Mouse (Mus musculus) intestine, postnatal 0 days (tissue): ENCODE data around the gene Endou. TPM values are rescaled to one million over a fixed set of nuclear protein-coding genes. Genes with fewer than 3 reads are reported as not detected.

Experiments used
- ATAC-seq: fragments of 200-750 bp; cut with Nextera tagmentation; 2 replicates; pipeline ENCODE4 v1.8.0; 2017; ENCODE audit warnings: mild to moderate bottlenecking, moderate TSS enrichment, moderate library complexity
- H3K27ac ChIP-seq: fragments of 300-500 bp; sonication (generic); 2 replicates; pipeline ENCODE4 v1.5.1; 2014; ENCODE audit warnings: mild to moderate bottlenecking, low read depth, low read length, moderate library complexity
- H3K27me3 ChIP-seq: fragments of 300-500 bp; sonication (generic); replicated peaks from 2 replicates; pipeline ENCODE4 v1.6.1; 2014; ENCODE audit warnings: low read length, mixed read lengths; ENCODE audit not compliant: control insufficient read depth, insufficient read depth
- H3K36me3 ChIP-seq: fragments of 300-500 bp; sonication (generic); 2 replicates; pipeline ENCODE4 v1.6.1; 2014; ENCODE audit warnings: mild to moderate bottlenecking, moderate library complexity; ENCODE audit not compliant: control insufficient read depth, insufficient read depth
- H3K4me1 ChIP-seq: fragments of 300-500 bp; sonication (generic); replicated peaks from 2 replicates; pipeline ENCODE4 v1.6.1; 2014; ENCODE audit warnings: antibody characterized with exemption, low read length, mixed read lengths; ENCODE audit not compliant: control insufficient read depth, insufficient read depth
- H3K4me2 ChIP-seq: fragments of 300-500 bp; sonication (generic); replicated peaks from 2 replicates; pipeline ENCODE4 v1.6.1; 2014; ENCODE audit warnings: low read depth, mild to moderate bottlenecking, moderate library complexity
- H3K4me3 ChIP-seq: fragments of 300-500 bp; sonication (generic); 2 replicates; pipeline ENCODE4 v1.5.1; 2014; ENCODE audit warnings: low read depth, low read length
- H3K9ac ChIP-seq: fragments of 300-500 bp; sonication (generic); 2 replicates; pipeline ENCODE4 v1.6.1; 2014; ENCODE audit warnings: mild to moderate bottlenecking, low read depth, low read length
- H3K9me3 ChIP-seq: fragments of 300-500 bp; sonication (generic); 2 replicates; pipeline ENCODE4 v1.6.1; 2016; ENCODE audit warnings: mixed run types; ENCODE audit not compliant: control insufficient read depth
- CTCF ChIP-seq: sonication (generic); IDR thresholded peaks from 2 replicates; pipeline ENCODE4 v1.5.1; 2016; ENCODE audit warnings: low read depth, mild to moderate bottlenecking, control low read depth, antibody characterized with exemption, moderate library complexity
- WGBS: fragments of 180-500 bp; shearing (Covaris S2); extraction: QIAGEN DNeasy Blood & Tissue Kit; methylation state at CpG from one replicate; pipeline ENCODE4 v1.1.7; 2014; 5-methylcytosine and 5-hydroxymethylcytosine counted together
- polyA plus RNA-seq: library from polyadenylated mRNA; unstranded; fragments of >200 nt; fragmentation: Nextera tagmentation; extraction: Ambion mirVana; gene quantifications from 2 replicates; pipeline ENCODE4 v1.2.1, GENCODE M21; 2015

Gene Endou
- polyA plus RNA-seq, 1 experiment from 2014 or later: 0.40 TPM

- Histone ChIP-seq H3K9me3 (no peaks in the 10 kb centered on the region), H3K36me3 (no peaks in the 10 kb centered on the region), H3K4me2 (no peak overlapping the region), H3K4me3 (no peak overlapping the region), H3K27ac (no peak overlapping the region), H3K4me1 (no peaks in the 10 kb centered on the region), H3K9ac (no peak overlapping the region), H3K27me3 (no peaks in the 10 kb centered on the region)
- 95% methylated on average over 1 of the region's 1 CpGs for WGBS
- no peak for TF ChIP-seq CTCF
- no peak for ATAC-seq
Measured at GRCm38 (mm10) chr15:97715734-97716133, 15.4 kb downstream of the Endou start.

GRCm38 (mm10) chr15:97715083-97715482 lies 16.1 kb downstream of the Endou start:
- Histone ChIP-seq H3K9me3 (no peaks in the 10 kb centered on the region), H3K4me1 (no peaks in the 10 kb centered on the region), H3K27ac (no peak overlapping the region), H3K4me3 (no peak overlapping the region), H3K36me3 (no peaks in the 10 kb centered on the region), H3K9ac (no peak overlapping the region), H3K27me3 (no peaks in the 10 kb centered on the region), H3K4me2 (no peak overlapping the region)
- TF ChIP-seq CTCF: no peak
- ATAC-seq: no peak
- WGBS: 88% methylated on average over 8 of the region's 8 CpGs

- no peak for TF ChIP-seq CTCF
- H3K27ac ChIP-seq: no peak overlapping the region
- H3K4me2 ChIP-seq: no peak overlapping the region
- no peaks in the 10 kb centered on the region for H3K9me3 ChIP-seq
- no peaks in the 10 kb centered on the region for H3K4me1 ChIP-seq
- no peak overlapping the region for H3K9ac ChIP-seq
- H3K27me3 ChIP-seq: no peaks in the 10 kb centered on the region
- ATAC-seq: no peak
- H3K4me3 ChIP-seq: no peak overlapping the region
- H3K36me3 ChIP-seq: no peaks in the 10 kb centered on the region
- 64% methylated on average over 6 of the region's 6 CpGs for WGBS
Measured at GRCm38 (mm10) chr15:97712546-97712945, 18.6 kb downstream of the Endou start.

- ATAC-seq: no peak
- no peaks in the 10 kb centered on the region for H3K4me1 ChIP-seq
- H3K4me2 ChIP-seq: no peak overlapping the region
- no peaks in the 10 kb centered on the region for H3K36me3 ChIP-seq
- H3K9me3 ChIP-seq: no peaks in the 10 kb centered on the region
- H3K4me3 ChIP-seq: no peak overlapping the region
- WGBS: 65% methylated on average over 6 of the region's 6 CpGs
- H3K27me3 ChIP-seq: no peaks in the 10 kb centered on the region
- no peak overlapping the region for H3K9ac ChIP-seq
- H3K27ac ChIP-seq: no peak overlapping the region
- no peak for TF ChIP-seq CTCF
Measured at GRCm38 (mm10) chr15:97710906-97711305, 20.2 kb downstream of the Endou start.

- Histone ChIP-seq H3K27ac (no peak within 1 kb of the TSS), H3K27me3 (no peaks in the 10 kb centered on the region), H3K9me3 (no peaks in the 10 kb centered on the region), H3K4me3 (peak within 1 kb of the TSS; percentile 86), H3K36me3 (peaks cover 21% of the 10 kb centered on the region), H3K4me1 (no peaks in the 10 kb centered on the region), H3K9ac (peak within 1 kb of the TSS; percentile 83), H3K4me2 (peak within 1 kb of the TSS; percentile 87)
- WGBS: under 1% methylated on average over 70 of the region's 71 CpGs
- no peak for TF ChIP-seq CTCF
- peak; percentile 82 for ATAC-seq
Measured at GRCm38 (mm10) chr15:97705211-97706050, 25.7 kb downstream of the Endou start, which contains the start of gene Rpap3. TSS of gene Rpap3 (minus strand) at chr15:97705825.

GRCm38 (mm10) chr15:97696616-97697015 lies 34.5 kb downstream of the Endou start:
- WGBS: 90% methylated on average over 10 of the region's 10 CpGs
- H3K9ac ChIP-seq: no peak overlapping the region
- H3K9me3 ChIP-seq: no peaks in the 10 kb centered on the region
- peaks cover 59% of the 10 kb centered on the region for H3K36me3 ChIP-seq
- H3K4me3 ChIP-seq: no peak overlapping the region
- no peak overlapping the region for H3K27ac ChIP-seq
- no peak for TF ChIP-seq CTCF
- H3K4me2 ChIP-seq: no peak overlapping the region
- no peaks in the 10 kb centered on the region for H3K4me1 ChIP-seq
- H3K27me3 ChIP-seq: no peaks in the 10 kb centered on the region
- ATAC-seq: no peak
